Mouse (Mus musculus): ENCODE results near the gene Calcrl. TPM values are rescaled to one million over a fixed set of nuclear protein-coding genes. Genes with fewer than 3 reads are reported as not detected.

Gene Calcrl
- total RNA-seq (2015; ENCODE audit: low replicate concordance) (10.7 and 16.7 TPM in 2 replicates), total RNA-seq (2017; ENCODE audit: low replicate concordance) (21.0 and 32.3 TPM in 2 replicates)

DNA sequence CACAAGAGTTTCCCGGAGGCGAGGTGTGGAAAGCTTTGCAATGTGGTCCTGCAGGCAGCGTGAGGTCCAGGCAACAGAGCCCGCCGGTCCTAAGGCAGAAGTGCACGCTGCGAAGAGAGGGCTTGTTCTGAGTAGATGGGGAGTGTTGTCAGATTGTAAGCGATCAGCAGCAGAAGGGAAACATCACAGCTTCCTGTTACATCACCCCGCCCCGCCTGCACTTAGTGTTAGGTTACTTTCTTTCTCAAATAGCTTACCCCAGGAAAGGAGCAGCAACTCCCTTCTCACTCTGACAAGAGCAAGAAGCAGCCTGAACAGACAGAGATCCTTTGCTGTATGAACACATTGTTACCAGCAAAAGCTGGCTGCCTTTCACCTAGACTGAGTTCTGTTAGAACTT is at the start of gene Calcrl:
Gene Calcrl (minus strand): TSS at position 274 of the 400 bp plus-strand sequence.
- peak; percentile 84 for ATAC-seq (replicated peaks; ENCODE audit: low FRiP score, poor library complexity, severe bottlenecking)

DNA sequence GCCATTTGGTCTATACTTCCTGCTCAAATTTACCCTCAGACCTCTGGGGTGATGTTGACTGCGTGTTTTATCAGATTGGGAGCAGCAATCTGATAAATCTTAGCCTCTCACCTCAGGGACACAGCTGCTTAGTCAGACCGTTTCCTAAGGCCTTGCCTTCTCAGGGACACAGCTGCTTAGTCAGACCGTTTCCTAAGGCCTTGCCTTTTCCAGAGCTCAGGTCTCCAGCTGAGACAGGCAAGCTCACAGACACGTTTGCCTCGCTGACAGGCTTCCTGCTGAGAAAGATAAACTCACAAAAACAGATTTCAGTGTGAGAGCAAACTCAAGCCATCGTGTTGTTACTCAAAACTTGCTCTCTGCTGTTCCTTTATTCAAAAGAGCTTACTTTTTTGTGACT is 49.4 kb upstream of the Calcrl start:
- no peak for ATAC-seq (replicated peaks; ENCODE audit: low FRiP score, poor library complexity, severe bottlenecking)

DNA sequence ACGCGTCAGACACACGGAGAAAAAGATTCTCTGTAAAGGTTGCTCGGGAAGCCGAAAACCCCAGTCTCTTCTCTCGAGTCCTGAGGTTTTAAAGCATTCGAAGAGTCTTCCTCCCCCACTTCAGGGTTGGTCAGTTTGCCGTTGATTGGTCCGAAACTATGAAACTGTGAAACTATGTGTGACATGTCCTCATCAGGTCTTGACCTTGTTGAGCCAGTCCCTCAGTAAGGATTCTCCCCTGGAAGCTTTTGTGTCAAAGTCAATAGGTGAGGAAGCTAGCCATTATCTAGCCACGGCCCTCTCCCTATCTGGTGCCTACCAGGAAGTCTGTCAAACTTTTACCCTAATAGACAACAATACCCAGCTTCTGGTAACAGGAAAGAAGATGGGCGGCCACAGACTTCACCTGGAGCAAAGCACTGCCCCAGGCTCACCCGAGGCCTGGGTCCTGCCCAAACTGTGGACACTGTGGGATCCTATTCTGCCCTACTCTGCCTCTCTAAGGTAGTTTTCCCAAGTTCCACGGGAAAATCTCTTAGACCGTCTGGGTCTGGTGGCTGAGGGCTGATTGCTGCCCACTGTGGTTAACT is 48.8 kb upstream of the Calcrl start:
- ATAC-seq (replicated peaks; ENCODE audit: low FRiP score, poor library complexity, severe bottlenecking), result no peak

DNA sequence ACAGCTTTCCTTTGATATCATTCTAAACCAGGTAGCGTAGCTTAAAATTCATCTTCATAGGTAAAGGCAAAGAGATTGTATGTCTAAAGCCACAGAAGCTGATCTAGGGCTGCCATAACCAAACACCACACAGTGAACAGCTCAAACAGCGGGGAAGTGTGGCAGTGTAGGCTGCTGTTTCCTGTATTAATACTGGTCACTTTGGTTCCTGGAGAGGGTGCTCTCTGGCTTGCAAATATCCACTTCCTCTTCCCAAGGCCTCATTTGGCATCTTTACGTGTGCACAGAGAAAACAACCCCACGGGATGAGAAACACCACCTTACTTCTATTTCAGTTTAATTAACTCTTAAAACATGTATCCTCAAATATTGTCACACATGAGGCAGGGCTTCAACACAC is 42.2 kb upstream of the Calcrl start:
- no peak for ATAC-seq (replicated peaks; ENCODE audit: low FRiP score, poor library complexity, severe bottlenecking)

DNA sequence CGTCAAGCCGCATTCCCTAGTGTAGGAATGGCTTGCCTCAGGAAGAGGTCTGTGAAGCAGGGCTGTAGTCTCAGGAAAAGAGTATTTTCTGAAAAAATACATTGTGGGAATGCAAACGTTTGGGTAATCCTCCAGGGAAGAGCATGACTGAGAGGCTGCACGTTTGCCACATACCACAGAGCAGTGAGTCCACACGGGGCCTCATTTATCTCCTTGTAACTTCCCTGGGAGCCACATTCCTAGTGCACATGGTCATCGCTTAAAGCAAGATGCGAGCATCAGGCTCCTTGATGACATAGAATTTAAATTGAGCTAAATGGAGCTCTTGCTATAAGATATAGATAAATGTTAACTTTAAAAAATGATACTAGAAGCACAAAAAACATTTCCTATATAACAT is 39.7 kb upstream of the Calcrl start:
- ATAC-seq (replicated peaks; ENCODE audit: low FRiP score, poor library complexity, severe bottlenecking), result no peak

DNA sequence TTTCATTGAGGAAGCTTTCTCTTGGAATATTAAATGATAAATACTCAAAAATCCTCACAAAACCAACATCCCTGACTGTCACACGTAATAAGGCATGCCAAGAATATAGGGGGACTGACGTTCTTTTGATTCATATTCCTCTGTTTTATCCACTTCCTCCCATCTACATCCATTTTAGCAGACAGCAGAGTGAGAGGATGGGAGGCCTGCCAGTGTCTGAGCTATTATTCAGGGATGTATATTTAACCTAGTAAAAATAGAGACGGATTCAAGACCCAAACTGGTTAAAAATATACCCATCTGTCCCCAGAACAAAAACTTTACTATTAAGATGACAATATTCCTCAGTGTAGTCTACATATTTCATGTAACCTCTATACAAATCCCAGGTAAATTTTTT is 37.2 kb upstream of the Calcrl start:
- no peak for ATAC-seq (replicated peaks; ENCODE audit: low FRiP score, poor library complexity, severe bottlenecking)

DNA sequence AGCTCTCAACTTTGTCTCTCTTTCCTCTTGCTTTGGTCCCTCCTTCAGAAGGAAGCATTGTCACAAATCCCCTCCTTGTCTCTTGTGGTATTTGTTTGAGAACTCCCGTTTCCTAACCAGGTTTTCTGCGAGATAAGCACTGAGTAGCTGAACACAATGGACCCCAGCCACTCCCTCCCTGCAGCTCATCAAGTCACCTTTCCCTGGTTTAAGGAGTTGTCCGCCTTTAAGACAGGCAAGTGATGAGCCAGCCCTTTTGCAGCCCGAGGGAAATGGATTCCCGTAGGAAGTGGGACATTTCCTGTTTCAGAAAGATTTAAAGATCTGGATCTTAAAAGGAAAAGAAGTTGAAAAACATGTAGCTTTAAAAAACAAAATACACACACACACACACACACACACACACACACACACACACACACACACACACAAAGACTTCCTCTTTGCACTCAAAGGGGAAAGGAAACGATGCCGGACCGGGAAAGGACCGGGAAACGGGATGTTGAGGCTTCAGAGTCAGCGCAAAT is 34.5 kb upstream of the Calcrl start:
- no peak for ATAC-seq (replicated peaks; ENCODE audit: low FRiP score, poor library complexity, severe bottlenecking)

DNA sequence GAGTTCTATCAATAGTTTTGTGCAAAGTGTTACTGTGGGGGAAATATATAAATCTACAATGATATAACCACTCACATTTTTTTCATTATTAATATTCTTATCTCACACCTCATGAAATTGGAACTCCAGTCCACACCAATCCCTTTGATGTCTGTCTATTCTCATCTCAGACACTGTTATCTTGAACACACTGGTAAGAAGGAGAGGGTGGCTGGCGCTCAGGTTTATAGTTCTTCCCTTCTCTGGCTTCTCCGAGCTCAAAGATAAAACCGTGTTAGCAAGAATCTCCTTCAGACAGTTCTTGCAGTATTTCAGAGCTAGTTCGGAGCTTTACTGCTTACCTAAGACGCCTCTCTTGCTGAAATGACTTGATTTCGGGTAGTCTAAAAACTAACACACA is 32.0 kb upstream of the Calcrl start:
- no peak for ATAC-seq (replicated peaks; ENCODE audit: low FRiP score, poor library complexity, severe bottlenecking)

DNA sequence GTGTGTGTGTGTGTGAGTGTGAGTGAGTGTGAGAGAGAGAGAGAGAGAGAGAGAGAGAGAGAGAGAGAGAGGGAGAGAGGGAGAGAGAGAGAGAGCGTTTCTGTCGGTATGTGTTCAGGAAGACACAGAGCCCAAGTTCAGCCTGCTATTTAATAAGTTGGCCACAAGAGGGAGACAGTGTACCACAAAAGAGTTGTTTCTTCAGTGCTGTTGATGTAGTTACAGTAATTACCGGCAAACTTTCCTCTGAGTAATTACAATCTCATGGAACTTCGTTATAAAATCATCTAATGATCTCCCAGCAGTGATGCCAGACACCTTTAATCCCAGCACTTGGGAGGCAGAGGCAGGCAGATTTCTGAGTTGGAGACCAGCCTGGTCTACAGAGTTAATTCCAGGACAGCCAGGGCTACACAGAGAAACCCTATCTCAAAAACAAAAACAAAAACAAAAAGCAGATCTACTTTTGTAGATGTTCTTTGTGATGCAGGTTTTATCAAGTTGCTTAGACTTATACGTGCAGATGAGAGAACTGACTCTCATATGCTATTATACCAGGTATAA is 30.1 kb upstream of the Calcrl start:
- ATAC-seq (replicated peaks; ENCODE audit: low FRiP score, poor library complexity, severe bottlenecking), result peak; percentile 92

DNA sequence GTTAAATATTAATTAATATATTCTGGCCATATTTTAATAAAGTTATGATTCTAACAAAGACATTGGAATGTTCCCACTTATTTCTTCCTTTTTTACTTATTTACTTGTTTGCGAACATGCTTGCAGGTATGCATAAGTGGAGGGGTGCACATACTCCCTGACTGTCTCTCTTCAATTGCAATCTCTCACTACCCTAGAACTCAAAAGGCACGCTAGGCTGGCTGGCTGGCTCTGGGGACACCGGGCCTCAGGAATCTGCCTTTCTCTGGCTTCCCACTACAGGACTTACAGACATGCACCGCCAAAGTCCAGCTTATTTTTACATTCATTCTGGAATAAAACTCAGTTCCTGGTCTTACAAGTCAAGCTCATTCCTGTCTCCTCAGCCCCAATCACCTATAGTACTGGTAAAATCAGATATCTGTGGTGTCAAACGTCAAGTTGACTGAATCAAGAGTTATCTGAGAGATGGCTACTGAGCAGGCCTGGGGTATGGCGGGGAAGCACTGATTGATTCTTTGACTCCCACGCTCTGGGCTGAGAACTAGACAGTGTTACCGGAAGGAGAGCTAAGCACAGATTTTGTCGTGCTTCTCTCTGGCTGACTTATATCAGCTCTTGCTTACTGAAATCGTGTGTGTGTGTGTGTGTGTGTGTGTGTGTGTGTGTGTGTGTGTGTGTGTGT is 29.5 kb upstream of the Calcrl start:
- ATAC-seq (replicated peaks; ENCODE audit: low FRiP score, poor library complexity, severe bottlenecking), result 0 out of 2 replicates have a peak, but pooled peaks have one; percentile 11

DNA sequence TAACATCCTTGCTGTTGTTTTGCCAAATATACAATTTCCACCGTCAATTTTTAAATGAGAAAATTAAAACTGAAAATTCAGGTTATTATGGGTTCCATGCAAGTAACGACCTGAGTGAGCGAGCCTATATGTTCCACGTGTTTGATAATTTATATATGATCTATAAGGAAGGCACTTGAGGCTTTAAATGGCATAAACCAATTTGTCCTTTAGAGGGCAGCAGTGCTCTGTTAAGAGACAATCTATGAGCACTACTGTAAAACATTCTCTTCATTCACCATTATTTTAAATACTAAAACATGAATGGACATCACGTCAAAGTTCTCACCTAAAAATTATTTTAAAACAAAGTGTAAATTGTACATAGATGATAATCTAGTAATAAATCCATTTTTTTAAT is 28.8 kb upstream of the Calcrl start:
- peak; percentile 79; the same call in 1 of the 2 replicates for ATAC-seq (replicated peaks; ENCODE audit: low FRiP score, poor library complexity, severe bottlenecking)

DNA sequence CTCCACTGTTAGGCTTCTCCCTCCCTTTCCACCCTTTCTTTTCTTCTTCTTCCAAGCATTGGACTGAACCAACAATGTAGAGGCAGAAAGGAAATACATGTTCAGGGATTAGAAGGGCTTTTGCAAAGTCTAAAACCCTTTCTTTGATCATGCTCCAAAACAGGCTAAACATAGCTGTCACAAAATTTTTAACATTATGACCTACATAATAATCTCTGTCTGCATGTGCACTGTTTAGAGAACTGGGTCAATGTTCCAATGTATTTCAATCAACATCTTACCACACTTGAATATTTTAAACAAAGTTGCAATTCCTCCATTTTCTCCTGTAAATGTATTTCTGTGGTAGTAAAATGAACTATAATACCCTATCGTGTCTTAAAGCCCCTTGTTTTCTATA is 20.3 kb upstream of the Calcrl start:
- ATAC-seq (replicated peaks; ENCODE audit: low FRiP score, poor library complexity, severe bottlenecking), result no peak

DNA sequence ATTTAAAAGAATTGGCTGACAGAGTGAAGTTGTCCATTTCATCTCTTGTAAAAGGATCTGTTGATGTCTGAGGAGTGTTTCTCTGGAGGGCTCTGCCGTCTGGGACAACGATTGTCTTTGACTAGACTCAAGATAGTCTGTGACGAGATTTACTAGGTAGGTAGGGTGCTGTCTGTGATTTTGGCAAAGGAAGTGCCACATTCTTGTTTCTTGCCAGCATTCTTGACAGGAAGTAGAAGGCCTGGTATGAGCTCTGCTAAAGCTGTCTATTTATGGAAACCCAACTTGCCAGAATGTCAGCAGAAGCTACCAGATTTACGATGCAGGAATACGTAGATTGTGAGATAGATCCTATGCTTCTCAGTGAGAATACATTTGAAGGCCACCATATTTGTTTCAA is 16.7 kb upstream of the Calcrl start:
- no peak for ATAC-seq (replicated peaks; ENCODE audit: low FRiP score, poor library complexity, severe bottlenecking)

DNA sequence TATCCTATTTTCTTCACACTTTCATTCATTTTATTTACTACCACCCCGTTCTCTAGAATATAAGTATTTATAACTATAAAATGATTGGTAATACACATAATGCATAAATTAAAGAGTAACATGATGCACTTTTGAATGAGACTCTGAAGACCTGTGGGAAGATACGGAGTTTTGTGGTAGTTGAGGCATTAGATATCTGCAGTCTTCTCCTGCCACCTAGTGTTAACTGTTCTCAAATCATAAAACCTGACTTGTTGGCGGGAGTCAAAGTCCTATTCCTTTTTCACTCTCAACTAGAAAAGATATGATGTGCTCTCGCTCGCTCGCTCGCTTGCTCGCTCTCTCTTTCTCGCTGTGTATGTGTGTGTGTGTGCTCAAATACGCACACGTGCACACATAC is 4.5 kb upstream of the Calcrl start:
- no peak for ATAC-seq (replicated peaks; ENCODE audit: low FRiP score, poor library complexity, severe bottlenecking)

DNA sequence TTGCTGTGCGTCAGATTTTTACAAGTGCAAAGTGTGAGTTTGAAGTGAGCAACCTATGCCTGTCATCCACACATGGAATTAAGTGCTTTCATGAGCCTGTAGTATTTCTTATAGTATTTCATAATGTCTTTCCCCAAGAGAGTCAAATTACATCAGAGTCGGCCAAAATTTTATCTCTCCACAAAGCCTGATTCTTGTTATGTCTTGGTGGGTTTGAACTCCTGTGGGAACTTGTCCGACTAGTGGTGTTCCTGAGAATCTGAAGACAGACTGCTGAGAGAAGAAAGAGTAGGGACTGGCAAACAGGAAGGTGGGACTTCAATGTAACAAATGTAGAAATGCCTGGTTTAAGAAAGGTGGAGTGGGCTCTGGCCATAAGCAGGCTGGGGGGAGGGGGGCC is 3.6 kb upstream of the Calcrl start:
- ATAC-seq (replicated peaks; ENCODE audit: low FRiP score, poor library complexity, severe bottlenecking), result no peak

DNA sequence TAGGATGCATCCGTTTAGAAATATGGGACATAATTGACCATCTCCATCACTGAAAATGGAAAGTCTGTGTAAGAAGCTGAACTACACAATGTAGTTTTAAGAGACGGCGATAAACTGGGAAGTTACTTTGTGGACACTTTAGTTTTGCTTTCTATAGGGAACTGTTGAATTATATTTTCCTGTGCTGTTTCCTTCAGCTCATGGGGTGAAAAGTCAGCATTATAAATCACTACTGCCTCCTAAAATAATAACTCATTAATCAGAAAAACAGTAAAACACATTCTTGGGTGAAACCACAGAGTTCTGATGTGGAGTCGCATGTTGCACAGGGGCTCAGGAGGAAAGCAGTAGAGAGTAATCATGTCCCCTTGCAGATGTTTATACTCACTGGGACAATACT is 1.3 kb upstream of the Calcrl start:
- ATAC-seq (replicated peaks; ENCODE audit: low FRiP score, poor library complexity, severe bottlenecking), result no peak

DNA sequence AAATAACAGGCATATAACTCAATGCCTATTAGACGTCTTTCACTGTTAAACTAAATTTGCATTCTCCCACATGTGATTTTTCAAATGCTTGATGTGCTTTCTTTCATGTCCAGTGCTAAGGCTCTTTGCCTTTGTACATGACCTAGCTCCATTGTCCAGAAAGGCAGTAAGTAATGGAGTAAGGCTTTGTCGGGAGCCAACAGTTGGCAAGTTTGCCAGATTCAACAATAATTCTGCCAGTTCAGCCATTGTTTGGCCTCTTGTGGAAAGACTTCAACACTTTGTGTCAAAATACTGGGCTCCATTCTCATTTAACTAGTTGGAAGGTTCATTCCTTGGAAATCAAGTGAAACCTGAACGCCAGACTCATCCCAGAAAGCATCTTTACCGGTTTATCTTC is 8.7 kb downstream of the Calcrl start:
- ATAC-seq (replicated peaks; ENCODE audit: low FRiP score, poor library complexity, severe bottlenecking), result no peak

DNA sequence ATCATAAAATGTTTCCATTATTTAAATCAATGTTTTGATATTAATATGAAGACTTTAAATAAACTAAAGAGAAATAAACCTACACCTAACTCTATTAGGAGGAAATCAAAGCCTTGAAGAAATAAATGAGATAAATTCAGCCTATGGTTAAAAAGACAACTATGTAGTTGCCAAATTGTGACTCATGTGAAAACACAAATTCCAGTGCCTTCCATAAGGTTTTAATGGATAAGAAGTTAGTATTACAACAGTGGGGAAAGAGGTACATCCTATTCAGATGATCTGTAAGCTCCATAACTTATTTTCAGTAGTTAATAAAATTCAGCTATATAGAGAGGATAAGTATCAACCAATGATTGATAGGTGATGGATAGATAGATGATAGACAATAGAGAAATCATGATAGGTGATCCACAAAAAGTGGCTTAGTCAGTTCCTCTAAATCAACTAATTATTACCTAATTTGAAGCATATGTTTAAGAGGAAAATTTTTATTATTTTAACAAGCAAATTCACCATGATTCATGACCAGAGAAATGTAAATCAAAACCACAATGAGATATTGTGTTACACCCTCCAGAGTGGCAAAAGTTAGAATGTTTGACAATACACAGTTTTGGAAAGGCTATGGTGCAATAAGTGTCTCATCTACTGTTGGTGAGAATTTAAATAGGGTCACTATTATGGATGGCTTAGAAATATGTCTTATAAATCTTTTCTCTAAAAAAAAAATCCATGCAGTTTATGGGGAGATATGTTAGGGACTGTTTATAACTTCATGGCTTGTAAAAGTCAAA is 15.2 kb downstream of the Calcrl start:
- ATAC-seq (replicated peaks; ENCODE audit: low FRiP score, poor library complexity, severe bottlenecking), result no peak

DNA sequence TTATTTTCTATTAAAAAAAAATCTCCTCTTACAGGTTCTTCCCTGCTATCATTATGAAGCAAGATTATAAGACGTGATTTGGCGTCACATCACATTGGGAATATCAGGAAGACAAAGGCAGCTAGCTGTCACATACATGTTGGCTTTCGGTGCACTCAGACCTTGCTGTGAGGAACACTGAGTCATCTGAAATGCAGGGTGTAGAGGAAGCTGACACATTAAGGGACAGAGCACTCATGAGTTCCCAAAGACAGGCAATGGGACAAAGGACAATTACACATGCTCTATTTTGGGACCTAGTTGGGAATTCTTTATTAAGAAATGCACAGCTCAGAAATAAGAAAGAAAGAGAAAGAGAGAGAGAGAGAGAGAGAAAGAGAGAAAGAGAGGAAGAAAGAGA is 20.4 kb downstream of the Calcrl start:
- ATAC-seq (replicated peaks; ENCODE audit: low FRiP score, poor library complexity, severe bottlenecking), result no peak

DNA sequence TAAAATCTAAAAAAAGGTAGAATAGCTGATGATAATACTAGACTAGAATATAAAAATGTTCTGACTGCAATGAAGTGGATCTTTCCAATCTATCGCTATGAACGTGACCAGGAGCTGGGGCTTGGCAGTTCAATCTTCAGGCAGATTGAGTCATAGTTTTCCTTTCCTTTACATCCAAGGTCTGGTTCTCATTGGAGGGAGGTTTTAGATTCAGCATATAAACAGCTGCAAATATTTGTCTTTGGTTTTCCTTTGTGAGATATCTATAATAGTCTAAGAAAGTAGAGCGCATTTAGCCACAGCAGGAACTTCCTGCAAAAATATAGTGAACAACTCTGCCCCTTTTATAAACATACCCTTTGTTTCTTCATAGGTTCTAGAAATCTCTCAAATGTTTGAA is 22.5 kb downstream of the Calcrl start:
- ATAC-seq (replicated peaks; ENCODE audit: low FRiP score, poor library complexity, severe bottlenecking), result no peak

All from erythroblast, adult 5-6 weeks (primary cell).